Mouse (Mus musculus) kidney, embryonic 15.5 days (tissue): ENCODE data around the gene Cyb5rl. TPM values are rescaled to one million over a fixed set of nuclear protein-coding genes. Genes with fewer than 3 reads are reported as not detected.
A peak's percentile ranks its signal among the peaks of the same experiment; 100 is the strongest.

Experiments
- ATAC-seq: fragments of 200-750 bp; cut with Nextera tagmentation; replicated peaks from 2 replicates; pipeline ENCODE4 v1.8.0; 2017; ENCODE audit warnings: moderate TSS enrichment; ENCODE audit not compliant: low FRiP score
- H3K27ac ChIP-seq: fragments of 300-500 bp; sonication (generic); 2 replicates; pipeline ENCODE4 v1.5.1; 2015; ENCODE audit warnings: mild to moderate bottlenecking, inconsistent platforms
- H3K27me3 ChIP-seq: fragments of 300-500 bp; sonication (generic); 2 replicates; pipeline ENCODE4 v1.6.1; 2015; ENCODE audit warnings: inconsistent platforms
- H3K36me3 ChIP-seq: fragments of 300-500 bp; sonication (generic); 2 replicates; pipeline ENCODE4 v1.6.1; 2015; ENCODE audit warnings: inconsistent platforms
- H3K4me1 ChIP-seq: fragments of 300-500 bp; sonication (generic); 2 replicates; pipeline ENCODE4 v1.6.1; 2015; ENCODE audit warnings: inconsistent platforms
- H3K4me2 ChIP-seq: fragments of 300-500 bp; sonication (generic); 2 replicates; pipeline ENCODE4 v1.6.1; 2015; ENCODE audit warnings: moderate library complexity, mild to moderate bottlenecking, inconsistent platforms
- H3K4me3 ChIP-seq: fragments of 300-500 bp; sonication (generic); replicated peaks from 2 replicates; pipeline ENCODE4 v1.5.1; 2015; ENCODE audit warnings: mild to moderate bottlenecking, inconsistent platforms
- H3K9ac ChIP-seq: fragments of 300-500 bp; sonication (generic); 2 replicates; pipeline ENCODE4 v1.6.1; 2015; ENCODE audit warnings: mild to moderate bottlenecking, inconsistent platforms
- H3K9me3 ChIP-seq: fragments of 300-500 bp; sonication (generic); replicated peaks from 2 replicates; pipeline ENCODE4 v1.6.1; 2016; ENCODE audit warnings: inconsistent platforms
- WGBS: fragments of 180-500 bp; shearing (Covaris S2); methylation state at CpG from one replicate; pipeline ENCODE4 v1.1.7; 2015; ENCODE audit warnings: mixed read lengths; 5-methylcytosine and 5-hydroxymethylcytosine counted together
- polyA plus RNA-seq: library from polyadenylated mRNA; unstranded; fragments of >200 nt; fragmentation: Nextera tagmentation; extraction: Ambion mirVana; gene quantifications from 2 replicates; pipeline ENCODE4 v1.2.1, GENCODE M21; 2015

Gene Cyb5rl
- polyA plus RNA-seq, 1 experiment from 2014 or later: 12.1 TPM

DNA sequence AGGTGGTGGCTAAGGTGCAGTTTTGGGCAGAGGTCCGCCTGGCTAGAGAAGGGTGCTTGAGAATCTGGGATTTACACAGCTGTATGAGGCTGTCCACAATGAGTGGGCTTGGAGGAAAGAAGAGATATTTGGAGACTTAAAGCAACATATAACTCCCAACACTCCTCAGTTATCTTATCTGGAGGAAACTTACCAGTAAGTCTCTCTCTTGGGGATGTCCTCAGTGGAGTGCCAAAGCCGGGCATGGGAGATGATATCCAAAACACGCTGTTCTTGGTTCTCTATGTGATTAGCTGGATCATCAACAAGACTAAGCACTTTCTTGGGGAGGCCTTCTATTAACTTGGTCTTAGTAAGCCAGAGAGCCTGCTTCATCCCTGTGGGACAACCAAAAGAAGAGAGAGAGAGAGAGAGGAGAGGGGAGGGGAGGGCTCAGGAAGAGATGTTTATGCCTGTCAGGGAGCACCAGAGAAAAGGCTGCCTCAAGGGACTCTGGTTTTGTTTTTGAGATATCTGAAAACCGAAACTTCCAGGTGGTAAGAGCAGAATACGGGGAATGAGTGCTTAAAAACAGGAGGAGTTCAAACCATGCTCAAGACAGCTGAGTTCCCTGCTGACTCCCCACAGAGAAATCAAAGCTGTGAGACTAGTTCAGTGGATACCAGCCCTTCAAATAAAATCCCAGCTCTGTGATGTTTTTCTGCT, 2.2 kb upstream of the Cyb5rl start:
- Histone ChIP-seq H3K4me3 (no peak overlapping the region), H3K4me2 (no peak overlapping the region), H3K27me3 (no peaks in the 10 kb centered on the region), H3K9me3 (no peaks in the 10 kb centered on the region), H3K9ac (no peak overlapping the region), H3K36me3 (peaks cover 54% of the 10 kb centered on the region), H3K4me1 (peaks cover 19% of the 10 kb centered on the region), H3K27ac (no peak overlapping the region)
- ATAC-seq: no peak
- WGBS: 90% methylated on average over 5 of the region's 5 CpGs

DNA sequence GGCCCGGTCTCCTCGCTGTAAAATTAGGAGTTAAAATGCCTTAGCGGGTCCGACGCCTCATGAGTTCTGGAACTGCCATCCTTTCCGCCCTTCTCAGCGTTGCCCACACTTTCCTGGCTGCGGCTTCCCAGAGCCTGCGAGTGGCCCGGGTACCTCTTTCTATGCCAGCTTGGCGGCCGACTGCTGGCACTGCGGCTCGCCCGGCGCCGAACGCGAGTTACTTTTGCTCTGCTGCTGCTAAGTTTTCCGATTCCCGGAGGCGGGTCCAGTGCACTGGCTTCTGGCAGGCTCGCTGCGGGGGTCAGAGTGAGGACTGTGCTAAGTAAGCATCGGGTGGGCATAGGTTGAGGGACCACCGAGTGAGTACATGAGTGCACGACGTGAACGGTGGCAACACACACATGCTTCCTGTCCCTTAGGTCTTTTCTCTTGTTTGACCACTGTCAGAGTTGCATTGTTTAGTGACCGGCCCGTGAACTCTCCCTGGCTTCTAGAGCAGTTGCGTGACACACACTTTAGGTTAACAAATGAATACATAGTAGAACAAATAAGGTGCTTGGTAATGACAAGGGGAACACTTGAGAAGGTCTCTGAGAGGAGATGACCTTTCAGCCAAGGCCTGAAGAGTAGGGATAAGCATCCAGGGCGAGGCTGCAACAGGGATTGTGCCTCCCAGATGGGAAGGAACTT, 508 bp downstream of the Cyb5rl start:
- H3K9ac ChIP-seq: peak overlapping the region; percentile 64
- peak overlapping the region; percentile 76 for H3K4me3 ChIP-seq
- peaks cover 19% of the 10 kb centered on the region for H3K4me1 ChIP-seq
- H3K27ac ChIP-seq: peak overlapping the region; percentile 49
- peak overlapping the region; percentile 97 for H3K4me2 ChIP-seq
- H3K36me3 ChIP-seq: peaks cover 26% of the 10 kb centered on the region
- no peaks in the 10 kb centered on the region for H3K9me3 ChIP-seq
- 4% methylated on average over 33 of the region's 33 CpGs for WGBS
- H3K27me3 ChIP-seq: no peaks in the 10 kb centered on the region
- peak; percentile 49 for ATAC-seq

DNA sequence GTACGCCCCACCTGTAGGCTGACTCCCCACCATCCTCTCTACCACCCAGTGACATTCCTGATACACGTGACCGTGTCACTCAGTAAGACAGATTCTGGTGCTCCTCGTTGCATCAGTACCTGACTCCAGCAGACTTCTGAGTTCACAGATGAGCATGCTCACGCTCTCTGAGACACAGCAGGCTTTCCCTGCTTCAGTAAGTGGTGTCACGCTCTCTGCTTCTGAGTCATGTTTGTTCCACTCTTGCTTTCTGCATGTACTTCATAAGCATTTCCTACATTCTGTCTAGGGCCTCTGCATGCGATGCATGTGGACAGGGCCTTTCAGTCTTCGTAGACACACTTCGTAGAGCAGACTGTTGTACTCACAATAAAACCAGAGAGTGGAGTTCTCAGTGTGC, 5.6 kb downstream of the Cyb5rl start:
- 74% methylated on average over 9 of the region's 9 CpGs for WGBS
- Histone ChIP-seq H3K9ac (no peak overlapping the region), H3K4me3 (no peak overlapping the region), H3K27me3 (no peaks in the 10 kb centered on the region), H3K4me2 (no peak overlapping the region), H3K36me3 (no peaks in the 10 kb centered on the region), H3K9me3 (no peaks in the 10 kb centered on the region), H3K27ac (no peak overlapping the region), H3K4me1 (peaks cover 7% of the 10 kb centered on the region; the same call in 1 of the 2 replicates)
- no peak for ATAC-seq

DNA sequence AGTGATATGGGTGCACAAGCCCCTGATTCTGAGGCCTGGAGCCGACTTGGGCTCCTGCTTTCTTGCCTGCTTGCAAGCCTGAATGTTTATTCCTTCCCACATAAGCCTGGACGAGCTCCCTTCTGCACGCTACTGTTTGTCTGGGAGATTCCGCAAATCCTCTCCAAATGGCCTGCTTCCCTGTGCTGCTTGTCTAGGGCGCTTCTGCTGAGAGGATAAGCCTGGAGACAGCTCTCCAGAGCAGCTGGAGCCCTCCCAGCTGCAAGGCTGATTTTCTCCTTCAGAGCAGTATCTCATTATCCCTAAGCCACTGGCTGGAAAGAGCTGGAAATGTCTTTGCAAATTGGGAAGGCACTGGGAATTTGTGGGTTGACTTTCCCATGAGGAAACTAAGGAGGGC, 8.7 kb downstream of the Cyb5rl start:
- H3K4me3 ChIP-seq: no peak overlapping the region
- no peaks in the 10 kb centered on the region for H3K36me3 ChIP-seq
- H3K4me1 ChIP-seq: no peaks in the 10 kb centered on the region
- H3K27me3 ChIP-seq: no peaks in the 10 kb centered on the region
- no peak for ATAC-seq
- H3K9me3 ChIP-seq: no peaks in the 10 kb centered on the region
- 77% methylated on average over 5 of the region's 5 CpGs for WGBS
- no peak overlapping the region for H3K9ac ChIP-seq
- no peak overlapping the region for H3K4me2 ChIP-seq
- H3K27ac ChIP-seq: no peak overlapping the region

DNA sequence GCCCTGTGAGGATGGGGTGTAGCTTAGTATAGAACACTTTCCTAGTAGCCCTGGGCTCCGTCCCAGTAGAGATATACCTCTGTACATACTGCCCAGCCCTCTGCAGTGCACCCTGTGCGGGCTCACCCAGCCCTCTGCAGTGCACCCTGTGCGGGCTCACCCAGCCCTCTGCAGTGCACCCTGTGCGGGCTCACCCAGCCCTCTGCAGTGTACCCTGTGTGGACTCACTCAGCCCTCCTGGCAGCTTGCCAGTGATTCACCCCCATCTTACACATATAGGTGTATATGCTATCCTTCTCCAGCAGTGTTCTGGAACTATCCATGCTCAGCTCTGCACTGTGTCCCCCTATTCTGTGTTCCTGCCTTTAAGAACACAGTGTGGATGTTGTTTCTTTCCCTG, 12.1 kb downstream of the Cyb5rl start:
- WGBS: 89% methylated on average over 4 of the region's 4 CpGs
- H3K27me3 ChIP-seq: no peaks in the 10 kb centered on the region
- no peak overlapping the region for H3K4me3 ChIP-seq
- no peak overlapping the region for H3K27ac ChIP-seq
- H3K4me1 ChIP-seq: peaks cover 15% of the 10 kb centered on the region; the same call in 1 of the 2 replicates
- no peak for ATAC-seq
- H3K9me3 ChIP-seq: no peaks in the 10 kb centered on the region
- H3K4me2 ChIP-seq: no peak overlapping the region
- no peaks in the 10 kb centered on the region for H3K36me3 ChIP-seq
- no peak overlapping the region for H3K9ac ChIP-seq

DNA sequence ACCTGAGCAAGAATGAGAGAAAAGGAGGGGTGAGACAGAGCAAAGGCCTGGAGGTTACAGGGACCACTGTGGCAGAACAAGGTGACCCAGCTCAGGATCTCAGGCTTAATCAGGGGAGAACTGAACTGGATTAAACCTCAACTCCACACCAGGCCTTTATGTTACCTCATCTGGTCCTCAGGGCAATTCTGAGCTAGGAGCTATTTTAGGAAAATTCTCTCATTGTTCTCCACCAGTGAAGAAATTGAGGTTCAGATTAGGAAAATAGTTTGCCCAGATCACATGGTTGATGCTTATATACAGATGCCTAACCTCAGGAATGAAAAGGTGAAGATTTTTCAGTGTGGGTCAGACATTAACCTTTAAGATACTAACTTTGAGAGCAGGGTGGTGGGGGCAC, 12.9 kb downstream of the Cyb5rl start:
- Histone ChIP-seq H3K27me3 (no peaks in the 10 kb centered on the region), H3K27ac (no peak overlapping the region), H3K36me3 (no peaks in the 10 kb centered on the region), H3K9ac (no peak overlapping the region), H3K4me1 (peaks cover 24% of the 10 kb centered on the region), H3K9me3 (no peaks in the 10 kb centered on the region), H3K4me2 (no peak overlapping the region), H3K4me3 (no peak overlapping the region)
- ATAC-seq: no peak

DNA sequence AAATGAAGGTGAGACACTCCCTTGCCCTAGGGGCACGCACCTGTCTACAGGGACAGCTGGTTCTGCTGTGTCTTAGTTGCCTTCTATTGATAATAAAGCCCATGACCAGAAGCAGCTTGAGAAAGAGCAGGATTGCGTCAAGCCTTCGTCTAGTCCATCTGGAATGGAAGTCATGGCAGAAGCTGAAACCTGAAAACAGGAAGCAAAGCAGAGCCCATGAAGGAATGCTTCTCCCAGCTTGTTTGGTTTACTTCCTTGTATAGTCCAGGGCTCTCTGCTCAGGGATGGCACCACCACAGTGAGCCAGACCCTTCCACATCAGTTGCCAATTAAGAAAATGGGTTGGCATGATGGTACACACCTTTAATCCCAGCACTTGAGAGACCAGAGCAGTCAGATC, 15.4 kb downstream of the Cyb5rl start:
- WGBS: 80% methylated on average over 3 of the region's 3 CpGs
- Histone ChIP-seq H3K27me3 (no peaks in the 10 kb centered on the region), H3K36me3 (no peaks in the 10 kb centered on the region), H3K9ac (no peak overlapping the region), H3K27ac (peak overlapping the region; percentile 41), H3K4me1 (peaks cover 27% of the 10 kb centered on the region), H3K9me3 (no peaks in the 10 kb centered on the region), H3K4me2 (no peak overlapping the region), H3K4me3 (no peak overlapping the region)
- no peak for ATAC-seq

DNA sequence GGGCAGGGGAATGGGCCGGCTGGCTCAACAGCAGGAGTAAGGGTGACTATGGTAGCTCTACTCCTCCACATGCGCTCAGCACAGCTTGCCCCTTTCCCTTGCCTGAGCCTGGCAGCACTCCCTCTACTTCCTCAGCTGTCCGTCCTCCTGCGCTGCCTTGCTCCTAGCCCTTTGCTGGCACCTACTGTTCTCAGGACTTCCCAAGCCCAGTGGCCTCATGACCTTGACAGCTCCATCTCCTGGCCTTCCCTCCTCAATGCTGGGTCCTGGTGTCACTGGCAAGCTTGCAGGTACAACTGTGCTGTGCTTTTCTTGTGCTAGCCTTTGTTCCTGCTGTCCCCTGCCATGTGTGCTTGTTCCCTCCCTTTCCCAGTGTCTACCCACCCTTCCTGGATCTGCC, 16.3 kb downstream of the Cyb5rl start:
- 88% methylated on average over 4 of the region's 4 CpGs for WGBS
- no peak overlapping the region for H3K27ac ChIP-seq
- no peaks in the 10 kb centered on the region for H3K9me3 ChIP-seq

DNA sequence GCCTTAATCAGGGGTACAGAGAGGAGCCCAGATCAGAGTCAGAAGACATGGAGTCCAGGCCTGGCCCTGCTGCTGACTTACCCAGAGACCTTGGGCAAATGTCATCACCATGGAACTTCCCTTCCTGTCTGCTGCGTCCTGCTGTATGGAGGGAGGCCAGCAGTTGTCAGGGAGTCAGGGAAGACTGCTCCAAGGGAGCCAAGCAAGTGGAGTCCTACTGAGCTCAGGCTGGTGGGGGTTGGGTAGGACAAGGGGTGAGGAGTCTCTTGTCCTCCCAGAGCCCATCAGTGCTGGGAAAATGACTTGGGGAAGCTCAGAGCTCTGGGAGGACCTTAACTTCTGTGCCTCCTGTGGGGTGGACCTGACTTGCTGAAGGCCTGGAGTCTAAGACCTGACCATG, 17.6 kb downstream of the Cyb5rl start:
- no peak overlapping the region for H3K4me3 ChIP-seq

More for the DNA sequence above, 16.3 kb downstream of the Cyb5rl start:
- Histone ChIP-seq H3K4me2 (no peak overlapping the region), H3K4me1 (peaks cover 27% of the 10 kb centered on the region), H3K36me3 (no peaks in the 10 kb centered on the region), H3K9ac (no peak overlapping the region), H3K4me3 (no peak overlapping the region), H3K27me3 (no peaks in the 10 kb centered on the region)
- ATAC-seq: no peak

DNA sequence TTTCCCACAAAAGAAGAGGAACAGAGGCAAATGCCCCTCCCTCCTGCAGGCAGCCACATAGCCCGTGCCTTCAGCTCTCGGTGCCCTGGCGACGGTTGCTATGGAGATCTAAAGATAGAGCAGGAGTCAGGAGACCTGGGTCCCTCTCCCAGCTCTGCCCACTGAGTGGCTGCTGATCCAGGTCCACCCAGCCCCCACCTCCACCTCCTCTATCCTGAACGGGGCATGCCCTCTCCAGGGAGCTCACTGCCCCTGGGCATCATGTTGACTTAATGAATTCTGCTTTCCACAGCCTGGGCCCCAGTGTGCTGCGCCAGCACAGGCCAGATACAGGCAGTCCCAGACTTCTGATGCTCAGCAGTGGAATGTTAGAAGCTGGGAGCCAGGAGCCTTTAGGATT, 18.1 kb downstream of the Cyb5rl start:
- no peaks in the 10 kb centered on the region for H3K9me3 ChIP-seq
- no peak overlapping the region for H3K9ac ChIP-seq
- H3K27ac ChIP-seq: 0 out of 2 replicates have a peak overlapping the region, but pooled peaks have one; percentile 73
- H3K4me3 ChIP-seq: no peak overlapping the region
- no peaks in the 10 kb centered on the region for H3K36me3 ChIP-seq
- H3K27me3 ChIP-seq: no peaks in the 10 kb centered on the region
- WGBS: 21% methylated on average over 6 of the region's 6 CpGs
- H3K4me2 ChIP-seq: no peak overlapping the region
- peaks cover 27% of the 10 kb centered on the region for H3K4me1 ChIP-seq
- ATAC-seq: peak; percentile 86

More for the DNA sequence above, 17.6 kb downstream of the Cyb5rl start:
- WGBS: 58% methylated on average over 1 of the region's 1 CpGs
- Histone ChIP-seq H3K4me2 (no peak overlapping the region), H3K4me1 (peaks cover 27% of the 10 kb centered on the region), H3K9me3 (no peaks in the 10 kb centered on the region), H3K36me3 (no peaks in the 10 kb centered on the region), H3K27ac (peak overlapping the region; percentile 29), H3K9ac (no peak overlapping the region), H3K27me3 (no peaks in the 10 kb centered on the region)
- ATAC-seq: no peak

DNA sequence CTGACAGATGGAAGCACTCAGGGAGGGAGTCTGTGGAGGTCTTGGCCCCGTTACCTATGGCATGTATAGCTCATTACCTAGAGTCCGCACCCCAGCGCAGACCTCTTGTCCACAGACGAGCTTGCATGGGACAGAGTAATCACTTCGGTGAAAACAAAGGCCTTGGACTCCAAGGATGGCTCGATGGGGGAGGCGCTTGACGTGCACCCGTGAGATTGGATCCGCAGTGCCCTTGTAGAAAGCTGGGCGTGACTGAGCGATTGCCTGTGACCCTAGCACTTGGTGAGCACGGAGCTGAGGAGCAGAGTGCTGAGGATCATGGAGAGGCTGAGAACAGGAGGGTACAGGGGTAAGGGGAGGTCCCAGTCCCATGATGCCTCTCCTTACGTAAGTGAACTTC, 24.9 kb downstream of the Cyb5rl start:
- Histone ChIP-seq H3K27me3 (no peaks in the 10 kb centered on the region), H3K36me3 (no peaks in the 10 kb centered on the region), H3K4me2 (no peak overlapping the region), H3K27ac (no peak overlapping the region), H3K4me1 (peaks cover 3% of the 10 kb centered on the region; the same call in 1 of the 2 replicates), H3K4me3 (no peak overlapping the region), H3K9ac (no peak overlapping the region), H3K9me3 (no peaks in the 10 kb centered on the region)
- ATAC-seq: no peak
- WGBS: 72% methylated on average over 14 of the region's 14 CpGs

DNA sequence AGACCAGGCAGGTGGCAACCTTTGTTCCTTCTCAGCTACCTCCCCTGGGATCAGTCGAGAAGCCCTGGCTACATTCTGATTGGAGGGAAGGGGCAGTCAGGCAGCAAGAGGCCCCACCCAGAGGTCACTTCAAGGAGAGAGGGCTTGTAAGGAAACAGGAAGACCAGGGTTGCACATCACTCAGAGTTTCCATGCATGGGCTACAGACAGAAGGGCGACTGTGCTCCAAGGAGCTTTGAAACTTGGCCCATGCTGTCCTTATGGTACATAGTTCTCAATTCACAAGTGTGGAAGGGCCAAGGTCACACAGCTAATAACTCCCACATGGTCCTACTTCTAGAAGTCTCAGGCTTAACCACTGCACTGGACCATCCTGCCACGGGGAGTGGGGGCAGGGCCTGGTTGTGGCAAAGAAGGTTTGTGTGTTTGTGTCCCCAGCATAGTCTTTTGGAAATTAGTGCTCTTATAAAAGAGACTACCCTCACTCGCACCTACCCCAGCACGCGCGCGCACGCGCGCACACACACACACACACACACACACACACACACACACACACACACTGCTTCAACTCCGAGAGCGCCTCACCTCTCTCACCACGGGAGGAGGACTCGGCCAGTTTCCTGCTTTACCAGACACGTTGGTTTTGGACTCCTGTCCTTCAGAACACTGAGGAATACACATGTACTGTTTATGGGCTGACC, 27.8 kb downstream of the Cyb5rl start:
- H3K27ac ChIP-seq: no peak overlapping the region
- peaks cover 9% of the 10 kb centered on the region; the same call in 1 of the 2 replicates for H3K4me1 ChIP-seq
- H3K4me3 ChIP-seq: no peak overlapping the region
- H3K36me3 ChIP-seq: no peaks in the 10 kb centered on the region
- H3K9ac ChIP-seq: no peak overlapping the region
- no peaks in the 10 kb centered on the region for H3K9me3 ChIP-seq
- ATAC-seq: no peak
- H3K4me2 ChIP-seq: no peak overlapping the region
- WGBS: 73% methylated on average over 16 of the region's 16 CpGs
- H3K27me3 ChIP-seq: 0 out of 2 replicates have a peak, but pooled peaks cover 8% of the 10 kb centered on the region
